Mouse (Mus musculus): ENCODE measurements at regions not wholly inside any gene's neighbourhood (a gene's known extent, or its start where the extent isn't known, plus 50 kb on each side); places are given as distances from the start of the nearest gene placed in this dataset.

- Histone ChIP-seq H3K4me3 (no peak overlapping the region), H3K9me3 (no peaks in the 10 kb centered on the region), H3K27ac (0 out of 2 replicates have a peak overlapping the region, but pooled peaks have one; percentile 18), H3K36me3 (no peaks in the 10 kb centered on the region), H3K4me1 (peaks cover 18% of the 10 kb centered on the region), H3K27me3 (ENCODE audit: insufficient read depth, poor library complexity, severe bottlenecking) (no peaks in the 10 kb centered on the region)
- no peak for DNase-seq (ENCODE audit: low spot score)
- WGBS: 78% methylated on average over 19 of the region's 19 CpGs
Measured at GRCm38 (mm10) chr14:76279561-76279960, 135.2 kb upstream of the Tsc22d1 start.

DNA sequence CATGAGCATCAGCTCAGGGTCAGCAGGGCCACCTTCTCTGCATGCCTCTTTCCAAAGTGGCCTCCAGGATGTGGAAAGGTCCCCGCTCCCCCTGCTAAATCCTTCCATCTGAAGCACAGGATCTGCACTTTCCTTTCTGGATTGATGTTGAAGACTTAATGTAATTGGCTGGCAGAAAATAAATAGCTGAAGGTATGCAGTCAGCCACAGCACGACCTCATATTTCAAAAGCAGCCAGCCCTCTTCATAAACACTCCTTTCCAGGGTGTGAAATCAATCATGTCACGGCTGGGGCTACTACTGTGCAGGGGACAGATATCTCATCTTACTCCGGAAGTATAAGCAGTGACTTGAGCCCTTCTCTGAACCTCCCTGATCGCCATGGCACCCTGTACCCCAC, 132.9 kb upstream of the Tsc22d1 start:
- no peak overlapping the region for H3K4me3 ChIP-seq
- H3K4me1 ChIP-seq: peaks cover 11% of the 10 kb centered on the region; the same call in 1 of the 2 replicates
- no peak overlapping the region for H3K27ac ChIP-seq
- H3K27me3 ChIP-seq (ENCODE audit: insufficient read depth, poor library complexity, severe bottlenecking): no peaks in the 10 kb centered on the region
- WGBS: 42% methylated on average over 5 of the region's 5 CpGs
- H3K9me3 ChIP-seq: no peaks in the 10 kb centered on the region
- H3K36me3 ChIP-seq: no peaks in the 10 kb centered on the region
- no peak for DNase-seq (ENCODE audit: low spot score)

DNA sequence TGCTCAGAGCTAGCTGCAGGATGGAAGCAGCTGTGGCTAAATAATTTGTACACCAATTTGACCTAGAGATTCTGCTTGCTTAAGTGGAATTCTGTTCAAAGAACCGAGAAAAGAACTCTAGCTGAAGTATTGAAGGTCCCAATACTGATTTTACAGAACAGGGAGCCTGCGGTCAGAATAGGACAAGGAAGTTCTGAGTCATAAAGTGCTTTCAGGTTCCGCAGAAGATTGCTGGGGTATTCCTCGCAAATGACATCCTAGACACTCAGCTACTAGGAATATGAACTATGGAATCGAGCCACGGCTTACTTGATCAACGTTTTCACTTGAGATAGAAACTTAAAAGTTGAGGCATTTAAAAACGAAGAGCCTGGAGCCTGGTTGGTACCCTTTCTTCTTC, 127.0 kb upstream of the Tsc22d1 start:
- no peaks in the 10 kb centered on the region for H3K27me3 ChIP-seq (ENCODE audit: insufficient read depth, poor library complexity, severe bottlenecking)
- no peak for DNase-seq (ENCODE audit: low spot score)
- H3K27ac ChIP-seq: no peak overlapping the region
- 87% methylated on average over 8 of the region's 8 CpGs for whole genome bisulfite sequencing
- no peak overlapping the region for H3K4me3 ChIP-seq
- H3K36me3 ChIP-seq: no peaks in the 10 kb centered on the region
- no peaks in the 10 kb centered on the region; the same call in 1 of the 2 replicates for H3K4me1 ChIP-seq
- H3K9me3 ChIP-seq: no peaks in the 10 kb centered on the region

DNA sequence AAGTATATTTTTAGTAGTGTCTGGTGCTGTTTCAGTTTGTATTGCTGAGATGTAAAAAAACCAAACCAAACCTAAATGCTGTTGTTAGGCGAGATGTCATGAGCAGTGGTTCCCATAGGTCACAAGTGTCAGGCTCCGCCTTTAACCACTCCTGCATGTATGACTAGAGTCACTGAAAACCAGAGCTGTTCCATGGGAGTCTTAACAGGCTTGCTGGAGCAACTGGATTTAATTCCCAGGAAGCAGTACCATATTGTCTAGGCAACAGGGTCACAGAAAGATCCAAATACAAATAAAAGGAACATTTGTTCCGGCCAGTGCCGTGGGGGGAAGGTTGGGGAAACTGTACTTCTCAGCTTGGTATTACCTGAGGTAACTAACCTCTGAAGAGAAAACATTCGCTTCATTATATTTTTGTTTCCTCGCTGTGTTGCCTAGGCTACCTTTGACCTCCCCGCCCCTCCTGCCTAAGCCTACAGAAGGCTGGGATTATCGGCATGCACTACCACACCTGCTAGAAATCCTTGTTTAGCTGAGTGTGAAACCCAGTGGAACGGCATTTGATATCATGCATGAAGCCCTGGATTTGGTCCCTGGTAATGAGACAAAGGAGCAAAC, 124.3 kb upstream of the Tsc22d1 start:
- Histone ChIP-seq H3K9me3 (no peaks in the 10 kb centered on the region), H3K27ac (no peak overlapping the region), H3K27me3 (ENCODE audit: insufficient read depth, poor library complexity, severe bottlenecking) (no peaks in the 10 kb centered on the region), H3K4me3 (no peak overlapping the region), H3K4me1 (no peaks in the 10 kb centered on the region; the same call in 1 of the 2 replicates), H3K36me3 (no peaks in the 10 kb centered on the region)
- 84% methylated on average over 9 of the region's 9 CpGs for WGBS
- no peak for DNase-seq (ENCODE audit: low spot score)

DNA sequence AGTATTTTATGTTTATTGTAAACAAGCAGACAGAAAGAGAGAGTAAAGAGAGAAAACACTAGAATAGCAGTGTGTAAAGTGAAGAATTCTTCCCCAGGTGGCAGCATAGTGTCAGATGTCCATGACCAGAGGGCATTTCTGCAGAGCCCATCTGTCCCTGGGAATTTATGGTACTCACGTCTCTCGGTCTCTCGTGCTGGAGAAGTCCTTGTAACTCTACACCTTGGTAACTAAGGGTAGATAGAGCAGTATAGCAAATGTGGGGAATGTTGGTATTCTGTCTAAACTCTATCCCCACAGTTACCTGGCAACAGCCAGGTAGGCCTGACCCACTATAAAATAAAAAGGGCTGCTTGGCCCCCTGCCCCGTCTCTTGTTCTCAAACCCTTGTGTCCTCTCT, 122.5 kb upstream of the Tsc22d1 start:
- no peaks in the 10 kb centered on the region for H3K27me3 ChIP-seq (ENCODE audit: insufficient read depth, poor library complexity, severe bottlenecking)
- no peaks in the 10 kb centered on the region for H3K36me3 ChIP-seq
- H3K27ac ChIP-seq: no peak overlapping the region
- no peak for DNase-seq (ENCODE audit: low spot score)
- no peaks in the 10 kb centered on the region for H3K9me3 ChIP-seq
- no peaks in the 10 kb centered on the region; the same call in 1 of the 2 replicates for H3K4me1 ChIP-seq
- WGBS: 38% methylated on average over 4 of the region's 4 CpGs
- no peak overlapping the region for H3K4me3 ChIP-seq

- Histone ChIP-seq H3K9me3 (no peaks in the 10 kb centered on the region), H3K4me3 (no peak overlapping the region), H3K27me3 (ENCODE audit: insufficient read depth, poor library complexity, severe bottlenecking) (no peaks in the 10 kb centered on the region), H3K27ac (no peak overlapping the region), H3K36me3 (no peaks in the 10 kb centered on the region), H3K4me1 (no peaks in the 10 kb centered on the region; the same call in 1 of the 2 replicates)
- 80% methylated on average over 18 of the region's 18 CpGs for WGBS
- no peak for DNase-seq (ENCODE audit: low spot score)
Measured at GRCm38 (mm10) chr14:76295411-76296169, 119.2 kb upstream of the Tsc22d1 start.

DNA sequence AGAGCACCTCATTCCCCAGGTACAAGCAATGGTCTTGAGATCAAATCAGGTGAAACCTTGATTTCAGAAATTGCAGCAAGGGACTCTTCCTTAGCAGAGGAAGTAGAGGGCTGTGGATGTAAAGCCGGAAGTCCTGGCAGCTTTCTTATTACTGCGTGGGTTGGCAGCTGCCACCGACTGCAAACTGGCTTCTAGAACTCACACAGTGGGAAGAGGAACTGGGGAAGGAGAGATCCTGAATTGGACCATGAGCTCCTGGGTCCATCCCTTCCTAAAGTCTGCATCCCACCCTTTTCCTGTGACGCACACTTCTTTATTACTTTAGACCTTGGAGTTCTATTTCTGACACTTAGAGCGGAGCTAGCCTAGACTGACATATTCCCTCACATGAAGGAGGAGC, 116.9 kb upstream of the Tsc22d1 start:
- WGBS: 82% methylated on average over 5 of the region's 5 CpGs

DNA sequence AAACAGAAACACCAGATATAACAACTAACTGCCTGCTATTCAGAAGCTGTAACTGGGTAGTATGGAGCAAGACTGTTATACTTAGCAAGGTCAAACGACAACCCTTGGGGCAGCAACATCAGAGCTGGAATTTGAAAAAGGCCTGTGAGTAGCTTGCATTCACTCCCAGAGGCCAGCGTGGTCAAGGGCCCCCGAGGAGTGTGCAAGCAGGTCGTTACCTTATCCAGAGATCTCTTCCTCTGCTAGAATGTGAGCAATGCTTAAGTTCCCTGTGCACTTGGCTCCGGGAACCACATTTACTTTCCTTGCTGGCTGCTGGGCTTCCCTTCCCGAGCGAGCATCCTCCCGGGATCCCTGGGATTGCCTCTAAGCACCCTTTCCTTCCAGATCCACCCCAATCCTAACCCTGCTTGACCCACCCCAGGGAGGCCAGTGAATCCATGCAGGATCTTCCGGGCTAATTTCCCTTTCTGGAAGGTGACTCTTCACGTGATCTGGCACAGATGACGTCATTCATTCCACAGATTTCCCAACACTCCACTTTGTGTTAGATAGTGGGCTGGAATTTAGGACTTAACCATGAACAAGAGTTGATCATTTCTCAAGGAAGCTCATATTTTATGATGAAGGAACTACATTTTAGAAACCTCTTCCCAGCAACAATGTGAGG, 112.3 kb upstream of the Tsc22d1 start:
- Histone ChIP-seq H3K36me3 (no peaks in the 10 kb centered on the region), H3K4me3 (no peak overlapping the region), H3K4me1 (peaks cover 7% of the 10 kb centered on the region), H3K27me3 (ENCODE audit: insufficient read depth, poor library complexity, severe bottlenecking) (no peaks in the 10 kb centered on the region), H3K27ac (peak overlapping the region; percentile 44; the same call in 1 of the 2 replicates), H3K9me3 (no peaks in the 10 kb centered on the region)
- no peak for DNase-seq (ENCODE audit: low spot score)
- 48% methylated on average over 11 of the region's 11 CpGs for WGBS

More for the DNA sequence above, 116.9 kb upstream of the Tsc22d1 start:
- Histone ChIP-seq H3K4me1 (peaks cover 7% of the 10 kb centered on the region), H3K4me3 (no peak overlapping the region), H3K36me3 (no peaks in the 10 kb centered on the region), H3K27me3 (ENCODE audit: insufficient read depth, poor library complexity, severe bottlenecking) (no peaks in the 10 kb centered on the region), H3K27ac (no peak overlapping the region), H3K9me3 (no peaks in the 10 kb centered on the region)
- DNase-seq (ENCODE audit: low spot score): no peak

- Histone ChIP-seq H3K36me3 (no peaks in the 10 kb centered on the region), H3K9me3 (no peaks in the 10 kb centered on the region), H3K27me3 (ENCODE audit: insufficient read depth, poor library complexity, severe bottlenecking) (0 out of 2 replicates have a peak, but pooled peaks cover 4% of the 10 kb centered on the region), H3K4me3 (no peak overlapping the region), H3K27ac (no peak overlapping the region), H3K4me1 (peaks cover 8% of the 10 kb centered on the region; the same call in 1 of the 2 replicates)
- WGBS: 69% methylated on average over 2 of the region's 2 CpGs
- DNase-seq (ENCODE audit: low spot score): no peak
Measured at GRCm38 (mm10) chr14:76307603-76308002, 107.2 kb upstream of the Tsc22d1 start.

DNA sequence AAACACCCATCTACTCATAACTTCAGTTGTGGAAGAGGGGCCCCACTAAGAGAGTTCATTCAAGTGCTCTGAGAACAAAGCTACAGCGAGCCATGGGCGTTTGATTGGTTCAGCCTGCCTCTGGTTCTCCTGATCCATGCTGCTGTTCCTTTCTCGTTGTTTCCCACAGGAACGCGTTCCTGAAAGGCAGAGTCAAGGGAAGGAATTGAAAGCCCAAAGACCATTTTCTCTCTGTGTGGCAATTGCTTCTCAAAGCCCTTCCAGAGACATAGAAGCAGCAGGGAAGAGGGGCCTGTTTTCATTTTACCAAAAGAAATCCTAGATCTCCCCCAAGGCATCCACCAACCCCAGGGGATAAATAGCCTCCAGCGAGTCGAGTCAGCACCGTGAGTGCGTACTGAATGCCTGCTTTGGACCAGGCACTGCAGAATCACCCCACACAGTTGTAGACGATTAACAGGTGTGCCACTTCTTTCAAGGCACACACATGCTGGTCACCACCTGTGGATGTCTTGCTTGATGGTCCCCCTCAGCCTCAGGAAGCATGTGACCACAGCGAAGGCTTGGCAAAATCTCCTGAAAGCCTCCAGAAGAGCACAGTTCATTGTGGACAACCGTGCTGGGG, 106.5 kb upstream of the Tsc22d1 start:
- H3K27me3 ChIP-seq (ENCODE audit: insufficient read depth, poor library complexity, severe bottlenecking): 0 out of 2 replicates have a peak, but pooled peaks cover 4% of the 10 kb centered on the region
- H3K4me3 ChIP-seq: peak overlapping the region; percentile 35
- no peaks in the 10 kb centered on the region for H3K9me3 ChIP-seq
- WGBS: 35% methylated on average over 12 of the region's 12 CpGs
- peaks cover 7% of the 10 kb centered on the region; the same call in 1 of the 2 replicates for H3K4me1 ChIP-seq
- no peaks in the 10 kb centered on the region for H3K36me3 ChIP-seq
- DNase-seq (ENCODE audit: low spot score): no peak
- peak overlapping the region; percentile 62 for H3K27ac ChIP-seq

- 72% methylated on average over 4 of the region's 4 CpGs for WGBS
- no peak for DNase-seq (ENCODE audit: low spot score)
- peaks cover 10% of the 10 kb centered on the region; the same call in 1 of the 2 replicates for H3K4me1 ChIP-seq
- 0 out of 2 replicates have a peak, but pooled peaks cover 4% of the 10 kb centered on the region for H3K27me3 ChIP-seq (ENCODE audit: insufficient read depth, poor library complexity, severe bottlenecking)
- H3K4me3 ChIP-seq: no peak overlapping the region
- no peaks in the 10 kb centered on the region for H3K9me3 ChIP-seq
- H3K36me3 ChIP-seq: no peaks in the 10 kb centered on the region
- H3K27ac ChIP-seq: no peak overlapping the region
Measured at GRCm38 (mm10) chr14:76309606-76310005, 105.2 kb upstream of the Tsc22d1 start.

GRCm38 (mm10) chr14:76310278-76310677, 104.5 kb upstream of the Tsc22d1 start:
- 75% methylated on average over 6 of the region's 6 CpGs for WGBS
- H3K36me3 ChIP-seq: no peaks in the 10 kb centered on the region
- no peak overlapping the region for H3K27ac ChIP-seq
- H3K9me3 ChIP-seq: no peaks in the 10 kb centered on the region
- H3K27me3 ChIP-seq (ENCODE audit: insufficient read depth, poor library complexity, severe bottlenecking): 0 out of 2 replicates have a peak, but pooled peaks cover 4% of the 10 kb centered on the region
- DNase-seq (ENCODE audit: low spot score): no peak
- H3K4me1 ChIP-seq: peaks cover 10% of the 10 kb centered on the region; the same call in 1 of the 2 replicates
- H3K4me3 ChIP-seq: no peak overlapping the region

Measured in heart, embryonic 10.5 days (tissue).